ENCODE assay signal across 11 mouse cellular contexts in genomic region chr5:111426249-111426648, GRCm38 (mm10). TPM values are rescaled to one million over a fixed set of nuclear protein-coding genes. Genes with fewer than 3 reads are reported as not detected.
DNase-seq lines count a peak whose midpoint lies in the region; ATAC-seq lines count a peak whose summit lies in the region.
"Had no signal": no experiment of that assay in that cellular context is flagged by ENCODE, and none has a peak within 500 bp of the region (broad histone marks: within the 10 kb centered on the region; RNA-seq: fewer than 3 reads in every experiment).

No protein-coding gene starts in this region.

- peak overlapping the region; percentile 99 for H3K4me2 ChIP-seq in hindbrain, embryonic 13.5 days
- H3K4me2 ChIP-seq in midbrain, embryonic 15.5 days: peak overlapping the region; percentile 78
- H3K4me2 ChIP-seq in heart, embryonic 11.5 days: no peak overlapping the region
- H3K4me2 ChIP-seq: heart, embryonic 12.5 days had no signal

- peaks cover 5% of the 10 kb centered on the region; the same call in 1 of the 2 replicates for H3K27me3 ChIP-seq in embryonic facial prominence, embryonic 10.5 days (replicated peaks; ENCODE audit: low read depth, poor library complexity, severe bottlenecking)
- peaks cover 5% of the 10 kb centered on the region for H3K27me3 ChIP-seq in forebrain, embryonic 10.5 days (ENCODE audit: poor library complexity, severe bottlenecking)
- H3K27me3 ChIP-seq in hindbrain, embryonic 13.5 days: no peaks in the 10 kb centered on the region
- no peaks in the 10 kb centered on the region for H3K27me3 ChIP-seq in midbrain, embryonic 15.5 days (replicated peaks)
- peaks cover 8% of the 10 kb centered on the region for H3K27me3 ChIP-seq in heart, embryonic 11.5 days (ENCODE audit: control insufficient read depth, insufficient read depth, low read length)

- no peak overlapping the region for H3K27ac ChIP-seq in embryonic facial prominence, embryonic 10.5 days (replicated peaks)
- H3K27ac ChIP-seq in forebrain, embryonic 10.5 days: 0 out of 2 replicates have a peak overlapping the region, but pooled peaks have one; percentile 44
- peak overlapping the region; percentile 71 for H3K27ac ChIP-seq in hindbrain, embryonic 13.5 days
- peak overlapping the region; percentile 63 for H3K27ac ChIP-seq in midbrain, embryonic 15.5 days
- H3K27ac ChIP-seq in heart, embryonic 11.5 days (ENCODE audit: low read depth, low read length): no peak overlapping the region

- H3K36me3 ChIP-seq in embryonic facial prominence, embryonic 10.5 days (replicated peaks): peaks cover 93% of the 10 kb centered on the region
- H3K36me3 ChIP-seq in forebrain, embryonic 10.5 days (replicated peaks): peaks cover 95% of the 10 kb centered on the region
- peaks cover 11% of the 10 kb centered on the region for H3K36me3 ChIP-seq in hindbrain, embryonic 13.5 days
- H3K36me3 ChIP-seq in midbrain, embryonic 15.5 days (replicated peaks): no peaks in the 10 kb centered on the region
- H3K36me3 ChIP-seq in heart, embryonic 11.5 days (ENCODE audit: control insufficient read depth, insufficient read depth, low read length): no peaks in the 10 kb centered on the region

- peaks cover 99% of the 10 kb centered on the region for H3K4me1 ChIP-seq in embryonic facial prominence, embryonic 10.5 days
- H3K4me1 ChIP-seq in forebrain, embryonic 10.5 days: peaks cover 98% of the 10 kb centered on the region
- H3K4me1 ChIP-seq in hindbrain, embryonic 13.5 days (replicated peaks): peaks cover 96% of the 10 kb centered on the region
- H3K4me1 ChIP-seq in midbrain, embryonic 15.5 days: peaks cover 86% of the 10 kb centered on the region
- H3K4me1 ChIP-seq in heart, embryonic 11.5 days (ENCODE audit: control insufficient read depth, insufficient read depth, low read length): peaks cover 41% of the 10 kb centered on the region

- ATAC-seq in hindbrain, embryonic 13.5 days (ENCODE audit: low FRiP score): no peak
- no peak for ATAC-seq in midbrain, embryonic 15.5 days (replicated peaks)
- ATAC-seq in heart, embryonic 11.5 days (replicated peaks; ENCODE audit: insufficient number of reproducible peaks, low FRiP score, low TSS enrichment): no peak

- 57% methylated on average over 5 of the region's 5 CpGs for WGBS in embryonic facial prominence, embryonic 10.5 days
- 71% methylated on average over 5 of the region's 5 CpGs for WGBS in forebrain, embryonic 10.5 days
- 27% methylated on average over 5 of the region's 5 CpGs for WGBS in hindbrain, embryonic 13.5 days
- 13% methylated on average over 5 of the region's 5 CpGs for WGBS in midbrain, embryonic 15.5 days
- WGBS in heart, embryonic 11.5 days (ENCODE audit: insufficient replicate concordance): 63% methylated on average over 5 of the region's 5 CpGs

- H3K4me3 ChIP-seq in embryonic facial prominence, embryonic 10.5 days: peak overlapping the region; percentile 30; the same call in 1 of the 2 replicates
- H3K4me3 ChIP-seq in forebrain, embryonic 10.5 days: peak overlapping the region; percentile 6; the same call in 1 of the 2 replicates
- H3K4me3 ChIP-seq in hindbrain, embryonic 13.5 days: peak overlapping the region; percentile 93
- peak overlapping the region; percentile 85 for H3K4me3 ChIP-seq in midbrain, embryonic 15.5 days
- no peak overlapping the region for H3K4me3 ChIP-seq in heart, embryonic 11.5 days (ENCODE audit: low read depth, low read length)
- H3K4me3 ChIP-seq: heart, embryonic 12.5 days had no signal

- peak overlapping the region; percentile 100 for H3K9ac ChIP-seq in hindbrain, embryonic 13.5 days
- peak overlapping the region; percentile 40 for H3K9ac ChIP-seq in midbrain, embryonic 15.5 days
- no peak overlapping the region for H3K9ac ChIP-seq in heart, embryonic 11.5 days (ENCODE audit: low read depth, low read length)
- H3K9ac ChIP-seq: heart, embryonic 12.5 days had no signal

- no peak for DNase-seq in embryonic facial prominence, embryonic 10.5 days (ENCODE audit: low spot score)
- DNase-seq in forebrain, embryonic 10.5 days (ENCODE audit: extremely low spot score, low spot score): no peak
- no peak for DNase-seq in heart, adult 18-20 months
- no peak for DNase-seq in layer of hippocampus, adult 11-12 months (ENCODE audit: low spot score)
- DNase-seq: cerebellum, adult 9-10 months; lung, adult 18-20 months; thymus, adult 18-20 months had no signal

- H3K9me3 ChIP-seq in embryonic facial prominence, embryonic 10.5 days: no peaks in the 10 kb centered on the region
- H3K9me3 ChIP-seq in forebrain, embryonic 10.5 days: no peaks in the 10 kb centered on the region
- H3K9me3 ChIP-seq in hindbrain, embryonic 13.5 days: no peaks in the 10 kb centered on the region
- H3K9me3 ChIP-seq in midbrain, embryonic 15.5 days: no peaks in the 10 kb centered on the region
- H3K9me3 ChIP-seq in heart, embryonic 11.5 days (replicated peaks; ENCODE audit: control insufficient read depth, low read length): no peaks in the 10 kb centered on the region
- H3K9me3 ChIP-seq: heart, embryonic 12.5 days had no signal

RNA-seq across cellular contexts. Expression of gene Mn1, which starts 9.1 kb away (rescaled TPM):
- polyA plus RNA-seq in embryonic facial prominence, embryonic 10.5 days (2016; fragmentation: Nextera tagmentation; extraction: Ambion mirVana): 44.3 and 49.5 TPM in 2 replicates
- polyA plus RNA-seq in forebrain, embryonic 10.5 days (2016; fragmentation: Nextera tagmentation; extraction: Ambion mirVana): 36.5 and 40.0 TPM in 2 replicates
- 46.7 and 49.2 TPM in 2 replicates for polyA plus RNA-seq in hindbrain, embryonic 13.5 days (2015; fragmentation: Nextera tagmentation; extraction: Ambion mirVana)
- 60.1 and 64.8 TPM in 2 replicates for polyA plus RNA-seq in midbrain, embryonic 15.5 days (2015; fragmentation: Nextera tagmentation; extraction: Ambion mirVana)
- total RNA-seq in heart, adult 18-20 months (2021): 10 to 100 TPM; 16.0 to 16.6 TPM
- 6.6 and 7.1 TPM in 2 replicates for polyA plus RNA-seq in heart, embryonic 11.5 days (2014; fragmentation: Nextera tagmentation; extraction: Ambion mirVana)

Comparison
In these comparisons a context has a peak if more than half of its experiments do, and no peak if none do; other contexts are left out.
1. H3K27ac ChIP-seq: peak in forebrain, embryonic 10.5 days (single experiment), hindbrain, embryonic 13.5 days (single experiment) and midbrain, embryonic 15.5 days (single experiment); none in embryonic facial prominence, embryonic 10.5 days (single experiment) and heart, embryonic 11.5 days (single experiment).